Mouse (Mus musculus) lung, embryonic 16.5 days (tissue): ENCODE results near the gene Notum. TPM values are rescaled to one million over a fixed set of nuclear protein-coding genes. Genes with fewer than 3 reads are reported as not detected.

ENCODE experiments used
- ATAC-seq: fragments of 200-750 bp; cut with Nextera tagmentation; 2 replicates; pipeline ENCODE4 v1.8.0; 2017; ENCODE audit warnings: low read depth, mild to moderate bottlenecking, moderate library complexity
- H3K27ac ChIP-seq: fragments of 300-500 bp; sonication (generic); 2 replicates; pipeline ENCODE4 v1.5.1; 2014; ENCODE audit warnings: mild to moderate bottlenecking, control low read depth, low read length
- H3K27me3 ChIP-seq: fragments of 300-500 bp; sonication (generic); 2 replicates; pipeline ENCODE4 v1.6.1; 2014; ENCODE audit warnings: low read depth, low read length, mixed read lengths; ENCODE audit not compliant: control insufficient read depth, insufficient read depth
- H3K36me3 ChIP-seq: fragments of 300-500 bp; sonication (generic); 2 replicates; pipeline ENCODE4 v1.6.1; 2014; ENCODE audit warnings: low read length; ENCODE audit not compliant: control insufficient read depth, insufficient read depth
- H3K4me1 ChIP-seq: fragments of 300-500 bp; sonication (generic); replicated peaks from 2 replicates; pipeline ENCODE4 v1.6.1; 2014; ENCODE audit warnings: low read length, mixed read lengths; ENCODE audit not compliant: control insufficient read depth, insufficient read depth
- H3K4me2 ChIP-seq: fragments of 300-500 bp; sonication (generic); 2 replicates; pipeline ENCODE4 v1.6.1; 2014; ENCODE audit warnings: low read depth, low read length, control low read depth
- H3K4me3 ChIP-seq: fragments of 300-500 bp; sonication (generic); 2 replicates; pipeline ENCODE4 v1.5.1; 2014; ENCODE audit warnings: mild to moderate bottlenecking, low read length, control low read depth
- H3K9ac ChIP-seq: fragments of 300-500 bp; sonication (generic); 2 replicates; pipeline ENCODE4 v1.6.1; 2014; ENCODE audit warnings: low read length, control low read depth
- H3K9me3 ChIP-seq: fragments of 300-500 bp; sonication (generic); 2 replicates; pipeline ENCODE4 v1.6.1; 2016; ENCODE audit warnings: low read length; ENCODE audit not compliant: control insufficient read depth
- WGBS: fragments of 180-500 bp; shearing (Covaris S2); extraction: QIAGEN DNeasy Blood & Tissue Kit; methylation state at CpG from one replicate; pipeline ENCODE4 v1.1.7; 2014; 5-methylcytosine and 5-hydroxymethylcytosine counted together
- polyA plus RNA-seq: library from polyadenylated mRNA; unstranded; fragments of >200 nt; fragmentation: Nextera tagmentation; extraction: Ambion mirVana; gene quantifications from 2 replicates; pipeline ENCODE4 v1.2.1, GENCODE M21; 2015

Gene Notum
- polyA plus RNA-seq, 1 experiment from 2014 or later: 4.0 TPM

DNA sequence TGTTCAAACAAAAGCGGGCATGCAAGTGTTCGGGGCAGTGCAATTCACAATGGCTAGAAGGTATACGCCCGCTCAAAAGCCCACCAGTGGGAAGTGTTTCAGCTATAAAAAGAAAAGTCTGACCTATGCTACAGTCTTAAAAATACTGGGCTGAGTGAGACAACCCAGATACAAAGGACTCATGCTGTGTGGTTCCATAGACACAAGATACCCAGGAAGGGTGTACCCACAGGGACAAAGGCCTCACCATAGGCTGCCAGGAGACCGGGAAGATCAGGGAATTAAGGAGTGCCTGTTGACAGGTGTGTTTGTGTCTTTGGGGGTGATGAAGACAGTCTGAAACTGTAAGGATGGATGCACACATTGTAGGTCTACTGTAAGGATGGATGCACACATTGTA lies 2.7 kb upstream of the Notum start:
- Histone ChIP-seq H3K4me2 (no peak overlapping the region), H3K36me3 (no peaks in the 10 kb centered on the region), H3K4me1 (peaks cover 17% of the 10 kb centered on the region), H3K9ac (no peak overlapping the region), H3K9me3 (no peaks in the 10 kb centered on the region), H3K4me3 (no peak overlapping the region), H3K27ac (no peak overlapping the region), H3K27me3 (peaks cover 46% of the 10 kb centered on the region)
- ATAC-seq: no peak
- 83% methylated on average over 5 of the region's 5 CpGs for WGBS

- Histone ChIP-seq H3K36me3 (no peaks in the 10 kb centered on the region), H3K4me2 (no peak overlapping the region), H3K9me3 (no peaks in the 10 kb centered on the region), H3K4me1 (peaks cover 17% of the 10 kb centered on the region), H3K4me3 (no peak overlapping the region), H3K9ac (no peak overlapping the region), H3K27me3 (peaks cover 55% of the 10 kb centered on the region), H3K27ac (no peak overlapping the region)
- ATAC-seq: no peak
- 50% methylated on average over 6 of the region's 6 CpGs for WGBS
Measured at GRCm38 (mm10) chr11:120662759-120663158, 1.8 kb upstream of the Notum start.

DNA sequence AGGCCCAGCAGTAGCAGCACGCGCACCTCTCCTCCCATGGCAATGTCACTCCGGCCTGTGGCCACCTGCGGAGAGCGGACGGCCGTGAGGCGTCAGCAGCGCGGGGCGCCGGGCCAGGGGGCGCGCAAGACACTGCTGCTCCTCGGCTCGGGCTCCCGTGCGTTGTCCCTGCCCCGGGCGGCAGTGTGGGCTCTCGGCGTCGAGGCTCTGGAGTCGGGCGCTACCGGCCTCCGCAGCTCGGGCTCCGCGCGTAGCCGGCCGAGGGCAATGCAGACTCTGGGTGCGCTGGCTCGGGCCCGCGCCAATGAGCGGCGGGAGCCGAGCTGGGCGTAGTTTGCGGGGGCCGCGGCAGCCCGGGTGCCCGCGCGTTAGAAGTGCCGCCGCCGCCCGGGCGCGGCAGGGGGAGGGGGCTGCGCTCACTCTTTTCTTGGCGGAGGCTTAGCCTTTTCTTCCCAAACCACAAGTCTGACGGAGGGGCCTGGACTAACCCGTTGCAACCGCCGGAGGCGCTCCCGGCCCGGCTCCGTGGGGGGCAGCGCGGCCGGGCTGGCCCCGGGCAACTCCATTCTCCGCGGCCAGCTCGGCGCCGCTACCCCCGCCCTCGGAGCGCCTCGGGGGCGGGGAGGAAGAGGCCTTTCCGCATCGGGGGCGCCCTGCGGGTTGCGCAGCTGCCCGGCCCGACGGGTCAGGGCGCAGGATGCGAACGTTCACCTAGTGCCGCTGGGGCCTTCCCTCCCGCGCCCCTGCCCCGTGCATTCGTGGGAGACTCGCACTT lies 487 bp downstream of the Notum start:
- H3K36me3 ChIP-seq: no peaks in the 10 kb centered on the region
- H3K9ac ChIP-seq: peak overlapping the region; percentile 58
- peaks cover 17% of the 10 kb centered on the region for H3K4me1 ChIP-seq
- peak; percentile 73 for ATAC-seq
- peak overlapping the region; percentile 80 for H3K4me2 ChIP-seq
- WGBS: under 1% methylated on average over 54 of the region's 95 CpGs
- peak overlapping the region; percentile 52 for H3K4me3 ChIP-seq
- no peak overlapping the region for H3K27ac ChIP-seq
- H3K9me3 ChIP-seq: no peaks in the 10 kb centered on the region
- peaks cover 66% of the 10 kb centered on the region for H3K27me3 ChIP-seq

GRCm38 (mm10) chr11:120659509-120660300 lies 1.3 kb downstream of the Notum start:
- Histone ChIP-seq H3K4me1 (peaks cover 17% of the 10 kb centered on the region), H3K4me3 (peak overlapping the region; percentile 52), H3K27me3 (peaks cover 66% of the 10 kb centered on the region), H3K9ac (peak overlapping the region; percentile 58), H3K27ac (no peak overlapping the region), H3K36me3 (no peaks in the 10 kb centered on the region), H3K9me3 (no peaks in the 10 kb centered on the region), H3K4me2 (peak overlapping the region; percentile 80)
- ATAC-seq: no peak
- 3% methylated on average over 50 of the region's 50 CpGs for WGBS

DNA sequence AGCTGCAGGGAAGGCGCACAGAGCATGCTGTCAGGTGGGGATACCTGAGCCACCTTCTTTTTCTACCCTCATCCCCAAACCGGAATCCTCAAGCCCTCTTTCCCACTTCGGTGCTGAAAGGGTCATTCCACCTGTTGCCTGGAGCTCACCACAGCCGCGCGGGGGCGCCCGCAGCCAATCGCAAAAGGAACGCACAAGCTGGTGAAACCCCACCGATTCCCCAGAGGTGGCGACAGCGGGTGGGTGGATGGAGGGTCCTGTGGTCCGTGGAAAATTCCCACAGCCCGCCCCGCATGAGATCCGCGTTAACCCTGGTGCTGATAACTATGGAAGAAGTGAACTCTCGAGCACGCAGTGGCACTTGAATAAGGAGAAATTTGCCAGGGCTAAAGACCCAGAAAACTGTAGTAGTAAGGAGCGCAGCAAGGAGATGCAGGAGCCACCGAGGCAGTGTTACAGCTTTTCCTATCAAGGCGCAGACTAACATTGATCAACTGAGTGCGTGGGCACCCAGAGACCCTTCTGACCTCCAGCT lies 2.0 kb downstream of the Notum start:
- H3K27ac ChIP-seq: no peak overlapping the region
- no peaks in the 10 kb centered on the region for H3K36me3 ChIP-seq
- H3K4me1 ChIP-seq: peaks cover 17% of the 10 kb centered on the region
- no peak overlapping the region for H3K4me2 ChIP-seq
- H3K9me3 ChIP-seq: no peaks in the 10 kb centered on the region
- no peak overlapping the region for H3K4me3 ChIP-seq
- H3K9ac ChIP-seq: no peak overlapping the region
- peaks cover 65% of the 10 kb centered on the region for H3K27me3 ChIP-seq
- WGBS: 5% methylated on average over 24 of the region's 24 CpGs
- peak; percentile 26; the same call in 1 of the 2 replicates for ATAC-seq

GRCm38 (mm10) chr11:120657301-120657700 lies 3.7 kb downstream of the Notum start:
- H3K36me3 ChIP-seq: no peaks in the 10 kb centered on the region
- no peak overlapping the region for H3K4me2 ChIP-seq
- no peak overlapping the region for H3K9ac ChIP-seq
- H3K4me3 ChIP-seq: no peak overlapping the region
- peaks cover 55% of the 10 kb centered on the region for H3K27me3 ChIP-seq
- H3K9me3 ChIP-seq: no peaks in the 10 kb centered on the region
- peaks cover 17% of the 10 kb centered on the region for H3K4me1 ChIP-seq
- no peak for ATAC-seq
- WGBS: 74% methylated on average over 4 of the region's 4 CpGs
- H3K27ac ChIP-seq: no peak overlapping the region

- Histone ChIP-seq H3K36me3 (no peaks in the 10 kb centered on the region), H3K27me3 (peaks cover 30% of the 10 kb centered on the region), H3K27ac (no peak overlapping the region), H3K9me3 (no peaks in the 10 kb centered on the region), H3K9ac (no peak overlapping the region), H3K4me2 (no peak overlapping the region), H3K4me1 (peaks cover 5% of the 10 kb centered on the region), H3K4me3 (no peak overlapping the region)
- 68% methylated on average over 3 of the region's 3 CpGs for WGBS
- ATAC-seq: no peak
Measured at GRCm38 (mm10) chr11:120654741-120655140, 6.2 kb downstream of the Notum start.

DNA sequence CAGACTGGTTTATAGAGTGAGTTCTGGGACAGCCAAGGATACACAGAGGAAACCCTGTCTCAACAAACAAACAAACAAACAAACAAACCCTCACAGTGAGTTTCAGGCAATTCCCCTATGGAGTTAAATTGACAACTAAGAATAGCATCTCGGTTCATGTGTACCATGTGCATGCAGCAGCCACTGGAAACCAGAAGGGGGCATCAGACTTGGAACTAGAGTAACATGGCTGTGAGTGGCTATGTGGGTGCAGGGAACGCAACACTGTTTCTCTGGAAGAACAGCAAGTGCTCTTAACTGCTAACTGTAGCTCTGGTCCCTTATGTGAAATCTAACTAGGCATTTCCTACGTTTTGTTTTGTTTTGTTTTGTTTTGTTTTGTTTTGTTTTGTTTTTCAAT lies 9.1 kb downstream of the Notum start:
- WGBS: 55% methylated on average over 3 of the region's 3 CpGs
- Histone ChIP-seq H3K4me2 (no peak overlapping the region), H3K9me3 (no peaks in the 10 kb centered on the region), H3K4me1 (0 out of 2 replicates have a peak, but pooled peaks cover 2% of the 10 kb centered on the region), H3K36me3 (no peaks in the 10 kb centered on the region), H3K4me3 (no peak overlapping the region), H3K9ac (no peak overlapping the region), H3K27ac (no peak overlapping the region), H3K27me3 (peaks cover 8% of the 10 kb centered on the region; the same call in 1 of the 2 replicates)
- no peak for ATAC-seq

- H3K4me2 ChIP-seq: peak within 1 kb of the TSS; percentile 44
- peak within 1 kb of the TSS; percentile 25 for H3K4me3 ChIP-seq
- H3K9ac ChIP-seq: peak within 1 kb of the TSS; percentile 55
- 2% methylated on average over 13 of the region's 13 CpGs for WGBS
- H3K4me1 ChIP-seq: peaks cover 8% of the 10 kb centered on the region
- no peak within 1 kb of the TSS for H3K27ac ChIP-seq
- ATAC-seq: no peak
- H3K36me3 ChIP-seq: no peaks in the 10 kb centered on the region
- no peaks in the 10 kb centered on the region for H3K9me3 ChIP-seq
- H3K27me3 ChIP-seq: peaks cover 5% of the 10 kb centered on the region; the same call in 1 of the 2 replicates
Measured at GRCm38 (mm10) chr11:120648001-120648476, 12.9 kb downstream of the Notum start, which contains the start of gene Myadml2. Gene Myadml2, minus strand, starts transcription at chr11:120648158.
